Mouse (Mus musculus) heart, postnatal 0 days (tissue): ENCODE data around the gene Atp6v1g1. TPM values are rescaled to one million over a fixed set of nuclear protein-coding genes. Genes with fewer than 3 reads are reported as not detected.

Experiments
- ATAC-seq: fragments of 200-750 bp; cut with Nextera tagmentation; 2 replicates; pipeline ENCODE4 v1.8.0; 2017; ENCODE audit warnings: low read depth, moderate number of reproducible peaks, moderate library complexity; ENCODE audit not compliant: insufficient read depth
- DNase-seq: peaks from one replicate; pipeline ENCODE4 v3.0.0-alpha.2; 2016; ENCODE audit warnings: low spot score
- H3K27ac ChIP-seq: fragments of 300-500 bp; sonication (generic); 2 replicates; pipeline ENCODE4 v1.5.1; 2014; ENCODE audit warnings: low read depth, mild to moderate bottlenecking
- H3K27me3 ChIP-seq: fragments of 300-500 bp; sonication (generic); 2 replicates; pipeline ENCODE4 v1.6.1; 2014; ENCODE audit warnings: low read length, mixed read lengths; ENCODE audit not compliant: control insufficient read depth, insufficient read depth
- H3K36me3 ChIP-seq: fragments of 300-500 bp; sonication (generic); replicated peaks from 2 replicates; pipeline ENCODE4 v1.6.1; 2014; ENCODE audit warnings: low read length, mixed read lengths; ENCODE audit not compliant: control insufficient read depth, insufficient read depth
- H3K4me1 ChIP-seq: fragments of 300-500 bp; sonication (generic); 2 replicates; pipeline ENCODE4 v1.6.1; 2014; ENCODE audit warnings: antibody characterized with exemption; ENCODE audit not compliant: control insufficient read depth, insufficient read depth
- H3K4me2 ChIP-seq: fragments of 300-500 bp; sonication (generic); 2 replicates; pipeline ENCODE4 v1.6.1; 2014; ENCODE audit warnings: low read depth, mild to moderate bottlenecking, low read length, moderate library complexity
- H3K4me3 ChIP-seq: fragments of 300-500 bp; sonication (generic); 2 replicates; pipeline ENCODE4 v1.5.1; 2014; ENCODE audit warnings: low read depth, low read length
- H3K9ac ChIP-seq: fragments of 300-500 bp; sonication (generic); replicated peaks from 2 replicates; pipeline ENCODE4 v1.6.1; 2014; ENCODE audit warnings: low read depth, low read length, mixed read lengths
- H3K9me3 ChIP-seq: fragments of 300-500 bp; sonication (generic); replicated peaks from 2 replicates; pipeline ENCODE4 v1.6.1; 2016; ENCODE audit warnings: low read length; ENCODE audit not compliant: control insufficient read depth
- CTCF ChIP-seq: IDR thresholded peaks from 2 replicates; pipeline ENCODE4 v1.5.1; 2016; ENCODE audit warnings: antibody characterized with exemption, control low read depth, low read depth
- EP300 ChIP-seq: IDR thresholded peaks from 2 replicates; pipeline ENCODE4 v1.6.1; 2016; ENCODE audit warnings: antibody characterized with exemption, low read depth
- WGBS: fragments of 180-500 bp; shearing (Covaris S2); extraction: QIAGEN DNeasy Blood & Tissue Kit; methylation state at CpG from one replicate; pipeline ENCODE4 v1.1.7; 2014; 5-methylcytosine and 5-hydroxymethylcytosine counted together
- polyA plus RNA-seq: library from polyadenylated mRNA; unstranded; fragments of >200 nt; fragmentation: Nextera tagmentation; extraction: Ambion mirVana; gene quantifications from 2 replicates; pipeline ENCODE4 v1.2.1, GENCODE M21; 2015
- total RNA-seq: library from RNA; depleted of rRNA; stranded (reverse); fragments of >200 nt; gene quantifications from 2 replicates; pipeline ENCODE4 v1.2.3, GENCODE M21; 2014; ENCODE audit warnings: low replicate concordance

Gene Atp6v1g1
- total and polyA plus RNA-seq, 2 experiments from 2014 or later = 148 to 279 TPM

DNA sequence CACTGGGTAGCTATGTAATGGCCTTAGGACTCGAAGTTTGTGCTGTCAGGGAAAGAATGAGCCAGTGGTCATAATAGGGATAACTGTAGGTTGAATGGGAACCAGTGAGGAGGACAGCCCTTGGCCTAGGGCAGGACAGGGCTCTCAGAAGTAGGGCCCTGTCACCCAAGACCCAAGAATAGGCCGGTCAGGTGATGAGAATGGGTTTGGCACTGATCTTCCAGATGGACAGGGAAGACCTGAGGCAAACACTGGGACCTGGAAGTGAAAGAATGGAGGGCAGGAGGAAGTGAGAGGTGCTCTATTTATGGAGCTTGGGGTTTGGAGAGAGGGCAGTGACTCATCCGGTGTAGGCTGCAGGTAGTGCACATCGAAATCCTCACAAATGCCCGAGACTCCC lies 12.1 kb downstream of the Atp6v1g1 start:
- ATAC-seq (no peak), DNase-seq (no peak)
- peaks cover 30% of the 10 kb centered on the region for H3K4me1 ChIP-seq
- H3K27ac ChIP-seq = peak overlapping the region; percentile 49
- TF ChIP-seq CTCF = no peak
- TF ChIP-seq EP300 = no peak
- no peaks in the 10 kb centered on the region for H3K9me3 ChIP-seq
- H3K4me2 ChIP-seq = no peak overlapping the region
- no peaks in the 10 kb centered on the region for H3K27me3 ChIP-seq
- H3K9ac ChIP-seq = no peak overlapping the region
- H3K4me3 ChIP-seq = no peak overlapping the region
- peaks cover 27% of the 10 kb centered on the region for H3K36me3 ChIP-seq
- 44% methylated on average over 5 of the region's 5 CpGs for WGBS

DNA sequence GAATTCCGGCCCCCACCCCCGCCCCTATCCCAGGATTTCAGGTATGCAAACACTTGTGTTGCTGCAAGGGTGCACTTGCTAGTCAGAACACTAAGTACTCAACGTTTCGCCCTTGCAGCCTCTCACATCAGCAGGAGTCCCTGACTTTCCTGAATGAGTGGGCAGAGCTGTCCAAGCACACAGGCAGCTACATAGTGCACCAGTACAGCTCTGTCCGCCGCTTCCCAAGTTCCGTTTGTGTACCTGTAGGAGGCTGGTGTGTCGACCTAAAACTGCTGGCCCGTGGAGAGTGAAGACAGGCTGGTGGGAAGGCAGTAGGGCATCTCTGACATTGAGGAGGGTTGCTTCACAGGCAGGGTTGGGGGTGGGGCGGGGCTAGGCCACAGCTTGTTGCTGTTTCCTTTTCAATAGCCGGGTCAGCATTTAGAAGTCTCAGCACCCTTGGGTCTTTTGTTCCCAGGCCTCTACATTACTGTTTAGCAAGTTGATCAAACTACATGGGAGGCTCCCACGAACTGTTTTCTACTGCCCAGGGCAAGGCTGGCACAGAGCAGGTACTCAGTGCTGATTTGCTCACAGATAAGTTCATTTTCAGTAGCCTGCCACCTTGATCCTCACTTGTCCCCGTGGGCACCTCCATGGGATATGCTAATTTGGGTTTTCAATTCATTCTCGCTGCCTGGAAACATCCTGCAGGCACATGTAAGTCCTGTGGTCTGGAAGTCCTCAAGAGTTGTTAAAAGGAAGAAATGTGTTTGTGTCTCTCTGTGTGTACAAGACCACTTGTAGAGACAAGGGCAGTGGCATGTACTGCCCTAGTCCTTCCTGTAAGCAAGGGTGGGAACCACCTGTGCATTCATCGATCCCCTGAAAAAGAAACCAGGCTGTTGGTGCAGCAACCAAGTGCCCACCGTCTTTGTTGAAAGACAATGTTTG lies 12.8 kb downstream of the Atp6v1g1 start:
- peaks cover 20% of the 10 kb centered on the region for H3K36me3 ChIP-seq
- no peaks in the 10 kb centered on the region for H3K9me3 ChIP-seq
- DNase-seq (peak; percentile 20), ATAC-seq (no peak)
- TF ChIP-seq CTCF = no peak
- TF ChIP-seq EP300 = no peak
- H3K4me1 ChIP-seq = peaks cover 30% of the 10 kb centered on the region
- H3K9ac ChIP-seq = no peak overlapping the region
- no peak overlapping the region for H3K4me3 ChIP-seq
- peak overlapping the region; percentile 49 for H3K27ac ChIP-seq
- 29% methylated on average over 16 of the region's 16 CpGs for WGBS
- H3K27me3 ChIP-seq = no peaks in the 10 kb centered on the region
- H3K4me2 ChIP-seq = peak overlapping the region; percentile 76

DNA sequence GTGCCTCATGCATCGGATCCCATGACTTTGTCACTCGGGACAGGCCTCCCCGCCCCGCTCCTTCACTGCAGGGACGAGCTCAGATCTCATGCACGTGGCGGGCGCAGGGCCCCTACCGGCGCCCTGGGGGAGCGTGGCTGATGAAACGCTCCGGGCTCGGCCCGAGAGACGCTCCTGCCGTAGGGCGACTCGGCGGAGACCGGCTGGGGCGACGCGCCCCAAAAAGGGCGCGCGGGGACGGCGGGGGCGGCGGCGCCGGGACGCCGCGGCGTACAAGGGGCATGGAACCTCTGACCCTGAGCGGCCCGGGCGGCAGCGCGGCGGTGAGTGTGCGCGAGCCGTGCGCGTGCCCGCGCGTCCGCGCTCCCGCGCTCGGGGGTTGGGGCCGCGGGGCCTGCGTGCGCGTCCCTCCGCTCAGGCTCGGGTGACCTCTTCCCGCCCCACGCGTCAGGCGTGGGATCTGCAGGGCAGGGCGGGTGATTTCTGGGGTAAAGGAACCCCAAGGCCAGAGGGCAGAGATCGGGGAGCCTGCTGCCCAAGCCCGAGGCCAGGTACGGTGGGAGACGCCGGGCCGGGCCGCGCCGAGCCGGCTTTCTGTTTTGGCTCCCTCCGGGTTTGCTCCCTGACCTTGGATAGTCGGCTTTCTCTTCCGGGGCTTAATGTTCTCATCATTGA lies 14.0 kb downstream of the Atp6v1g1 start, which contains the start of gene Tmem268:
Gene Tmem268 (plus strand): TSS at position 375 of the 675 bp plus-strand sequence.
- DNase-seq (peak; percentile 75), ATAC-seq (peak; percentile 84)
- H3K9ac ChIP-seq = peak within 1 kb of the TSS; percentile 76
- WGBS = under 1% methylated on average over 74 of the region's 81 CpGs
- H3K4me2 ChIP-seq = peak within 1 kb of the TSS; percentile 76
- H3K4me1 ChIP-seq = peaks cover 30% of the 10 kb centered on the region
- peak within 1 kb of the TSS; percentile 71 for H3K27ac ChIP-seq
- H3K36me3 ChIP-seq = peaks cover 11% of the 10 kb centered on the region
- TF ChIP-seq CTCF = peak; percentile 14; the same call in 1 of the 2 replicates
- TF ChIP-seq EP300 = 0 out of 2 replicates have a peak, but pooled peaks have one; percentile 43
- H3K27me3 ChIP-seq = no peaks in the 10 kb centered on the region
- H3K4me3 ChIP-seq = peak within 1 kb of the TSS; percentile 73
- H3K9me3 ChIP-seq = no peaks in the 10 kb centered on the region

DNA sequence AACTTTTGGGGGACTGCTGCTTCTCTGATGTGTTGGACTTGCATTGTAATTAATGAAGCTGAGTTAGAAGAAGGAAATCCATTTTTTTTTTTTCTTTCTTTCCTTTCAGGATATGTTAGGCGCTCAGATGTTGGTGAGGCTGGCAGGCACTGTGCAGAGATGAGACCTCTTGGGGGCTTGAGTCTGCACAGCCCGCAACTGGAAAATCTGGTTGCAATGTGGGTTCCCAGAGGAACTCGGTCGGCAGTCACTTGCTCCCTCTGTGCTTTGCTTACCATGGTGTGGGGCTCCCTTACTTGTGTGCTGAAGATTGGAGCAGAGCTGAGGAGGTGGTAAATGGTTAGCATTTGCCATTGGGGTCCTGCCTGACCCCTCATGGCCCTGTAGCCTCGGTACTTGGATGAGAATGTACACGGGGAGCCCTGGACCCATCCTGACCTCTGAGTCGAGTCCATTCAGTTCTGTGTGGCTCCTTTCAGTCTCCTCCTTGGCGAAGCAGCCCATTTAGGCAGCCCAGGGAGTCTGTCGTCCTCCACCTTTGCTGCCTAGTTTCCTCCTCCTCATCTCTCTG lies 14.6 kb downstream of the Atp6v1g1 start:
- ATAC-seq = no peak
- Histone ChIP-seq H3K4me1 (peaks cover 30% of the 10 kb centered on the region), H3K27ac (peak overlapping the region; percentile 71; the same call in 1 of the 2 replicates), H3K4me3 (peak overlapping the region; percentile 73), H3K36me3 (peaks cover 5% of the 10 kb centered on the region), H3K27me3 (no peaks in the 10 kb centered on the region), H3K4me2 (peak overlapping the region; percentile 76), H3K9me3 (no peaks in the 10 kb centered on the region), H3K9ac (peak overlapping the region; percentile 76)
- TF ChIP-seq CTCF = no peak
- TF ChIP-seq EP300 = no peak
- no peak for DNase-seq
- 52% methylated on average over 9 of the region's 9 CpGs for WGBS

DNA sequence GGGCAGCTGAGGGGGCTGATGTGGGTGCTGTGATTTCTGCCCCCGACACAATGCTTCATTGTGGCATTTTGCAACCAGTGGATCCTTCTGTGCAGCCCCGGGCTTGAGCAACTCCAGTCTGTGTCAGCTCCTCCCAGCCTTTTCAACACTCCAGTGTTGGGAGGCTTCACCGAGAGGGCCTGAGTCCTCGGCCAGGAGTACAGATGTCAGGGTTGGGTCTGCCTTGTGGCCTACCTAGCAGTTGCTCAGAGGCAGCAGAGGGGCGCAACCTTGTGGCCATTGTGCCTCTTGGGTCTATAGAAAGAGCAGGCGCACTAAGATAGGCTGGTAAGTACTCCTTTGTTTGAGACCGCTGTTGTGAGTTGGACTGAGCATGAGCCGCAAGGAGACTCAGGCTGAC lies 15.5 kb downstream of the Atp6v1g1 start:
- no peak overlapping the region for H3K9ac ChIP-seq
- ATAC-seq = peak; percentile 9; the same call in 1 of the 2 replicates
- WGBS = 52% methylated on average over 8 of the region's 8 CpGs
- no peaks in the 10 kb centered on the region; the same call in 1 of the 2 replicates for H3K36me3 ChIP-seq
- H3K4me3 ChIP-seq = no peak overlapping the region
- DNase-seq = peak; percentile 12
- H3K27me3 ChIP-seq = no peaks in the 10 kb centered on the region
- TF ChIP-seq EP300 (no peak), CTCF (peak; percentile 34; the same call in 1 of the 2 replicates)
- H3K9me3 ChIP-seq = no peaks in the 10 kb centered on the region
- peak overlapping the region; percentile 2; the same call in 1 of the 2 replicates for H3K27ac ChIP-seq
- H3K4me1 ChIP-seq = peaks cover 30% of the 10 kb centered on the region
- H3K4me2 ChIP-seq = peak overlapping the region; percentile 15; the same call in 1 of the 2 replicates
